Mouse (Mus musculus): Measurements from ENCODE around the gene Bri3bp.
"Not testable (repeated sequence)": the region's sequence is repeated elsewhere in the genome, so short reads cannot be mapped to it uniquely, and the experiment has no call there.

Bri3bp gene

GRCm38 (mm10) chr5:125483712-125484611, 42.6 kb downstream of the Bri3bp start:
- no peak for DNase-seq (ENCODE audit: low spot score in 2 of 2)

- no peak for DNase-seq (ENCODE audit: low spot score in 2 of 2)
Observed at GRCm38 (mm10) chr5:125485031-125485778, 43.8 kb downstream of the Bri3bp start.

GRCm38 (mm10) chr5:125486088-125486487, 44.7 kb downstream of the Bri3bp start:
- DNase-seq (ENCODE audit: low spot score in 2 of 2) = no peak

GRCm38 (mm10) chr5:125487375-125488115, 46.2 kb downstream of the Bri3bp start:
- DNase-seq (ENCODE audit: low spot score in 2 of 2) = no peak

GRCm38 (mm10) chr5:125488116-125488455, 46.7 kb downstream of the Bri3bp start:
- DNase-seq (ENCODE audit: low spot score in 2 of 2) = no peak

- DNase-seq (ENCODE audit: low spot score in 2 of 2) = not testable (repeated sequence)
Observed at GRCm38 (mm10) chr5:125488953-125489352, 47.6 kb downstream of the Bri3bp start.

- no peak for DNase-seq (ENCODE audit: low spot score in 2 of 2)
Observed at GRCm38 (mm10) chr5:125491107-125491506, 49.7 kb downstream of the Bri3bp start.

- no peak for DNase-seq (ENCODE audit: low spot score in 2 of 2)
Observed at GRCm38 (mm10) chr5:125492379-125493092, 51.2 kb downstream of the Bri3bp start.

- no peak for DNase-seq (ENCODE audit: low spot score in 2 of 2)
Observed at GRCm38 (mm10) chr5:125493093-125493423, 51.7 kb downstream of the Bri3bp start.

GRCm38 (mm10) chr5:125495655-125496054, 54.3 kb downstream of the Bri3bp start:
- DNase-seq (ENCODE audit: low spot score in 2 of 2) = no peak

- DNase-seq (ENCODE audit: low spot score in 2 of 2) = peak; percentile 80 to 87
Observed at GRCm38 (mm10) chr5:125497821-125498600, 56.6 kb downstream of the Bri3bp start.

GRCm38 (mm10) chr5:125501505-125501904, 60.1 kb downstream of the Bri3bp start:
- DNase-seq (ENCODE audit: low spot score in 2 of 2) = no peak

- no peak for DNase-seq (ENCODE audit: low spot score in 2 of 2)
Observed at GRCm38 (mm10) chr5:125502186-125502585, 60.8 kb downstream of the Bri3bp start.

GRCm38 (mm10) chr5:125503628-125504027, 62.3 kb downstream of the Bri3bp start:
- no peak for DNase-seq (ENCODE audit: low spot score in 2 of 2)

GRCm38 (mm10) chr5:125504692-125505091, 63.3 kb downstream of the Bri3bp start:
- no peak for DNase-seq (ENCODE audit: low spot score in 2 of 2)

GRCm38 (mm10) chr5:125505968-125506367, 64.6 kb downstream of the Bri3bp start:
- no peak for DNase-seq (ENCODE audit: low spot score in 2 of 2)

- DNase-seq (ENCODE audit: low spot score in 2 of 2) = no peak
Observed at GRCm38 (mm10) chr5:125507582-125507981, 66.2 kb downstream of the Bri3bp start.

- no peak for DNase-seq (ENCODE audit: low spot score in 2 of 2)
Observed at GRCm38 (mm10) chr5:125508006-125508405, 66.6 kb downstream of the Bri3bp start.

- DNase-seq (ENCODE audit: low spot score in 2 of 2) = no peak
Observed at GRCm38 (mm10) chr5:125509541-125509940, 68.2 kb downstream of the Bri3bp start.

Data from frontal cortex, postnatal 36 days (tissue).